Mouse (Mus musculus) ES-CJ7 (cell line): ENCODE data around the gene Disc1.

Experiments used
- DNase-seq: peaks from one replicate; pipeline ENCODE4 v3.0.0; 2011; ENCODE audit warnings: low read depth, low spot score

The Disc1 gene

GRCm38 (mm10) chr8:125126482-125126881, 72.5 kb downstream of the Disc1 start:
- DNase-seq = no peak

- DNase-seq = no peak
These were observed 73.6 kb downstream of the Disc1 start for GRCm38 (mm10) chr8:125127621-125128020.

- DNase-seq = peak; percentile 36
These were observed 74.3 kb downstream of the Disc1 start for GRCm38 (mm10) chr8:125128305-125128704.

- no peak for DNase-seq
These were observed 76.8 kb downstream of the Disc1 start for GRCm38 (mm10) chr8:125130835-125131234.

GRCm38 (mm10) chr8:125131265-125131664, 77.3 kb downstream of the Disc1 start:
- DNase-seq = no peak

GRCm38 (mm10) chr8:125133685-125134114, 79.7 kb downstream of the Disc1 start:
- no peak for DNase-seq

- DNase-seq = no peak
These were observed 80.9 kb downstream of the Disc1 start for GRCm38 (mm10) chr8:125134876-125135275.

GRCm38 (mm10) chr8:125139689-125140150, 85.7 kb downstream of the Disc1 start:
- no peak for DNase-seq

GRCm38 (mm10) chr8:125140965-125141364, 87.0 kb downstream of the Disc1 start:
- no peak for DNase-seq

- DNase-seq = no peak
These were observed 103.1 kb downstream of the Disc1 start for GRCm38 (mm10) chr8:125156863-125157640.

- no peak for DNase-seq
These were observed 103.6 kb downstream of the Disc1 start for GRCm38 (mm10) chr8:125157641-125158005.

- DNase-seq = no peak
These were observed 105.4 kb downstream of the Disc1 start for GRCm38 (mm10) chr8:125159387-125159786.

GRCm38 (mm10) chr8:125163491-125163890, 109.5 kb downstream of the Disc1 start:
- DNase-seq = no peak

- DNase-seq = no peak
These were observed 109.9 kb downstream of the Disc1 start for GRCm38 (mm10) chr8:125163906-125164305.

GRCm38 (mm10) chr8:125165505-125166446, 111.8 kb downstream of the Disc1 start:
- peak; percentile 73 for DNase-seq

GRCm38 (mm10) chr8:125166545-125166944, 112.5 kb downstream of the Disc1 start:
- DNase-seq = no peak

GRCm38 (mm10) chr8:125166988-125167387, 113.0 kb downstream of the Disc1 start:
- DNase-seq = no peak

- no peak for DNase-seq
These were observed 115.6 kb downstream of the Disc1 start for GRCm38 (mm10) chr8:125169628-125170027.

- no peak for DNase-seq
These were observed 117.5 kb downstream of the Disc1 start for GRCm38 (mm10) chr8:125171531-125171930.

- DNase-seq = no peak
These were observed 120.2 kb downstream of the Disc1 start for GRCm38 (mm10) chr8:125174237-125174636.

- no peak for DNase-seq
These were observed 120.9 kb downstream of the Disc1 start for GRCm38 (mm10) chr8:125174851-125175250.

GRCm38 (mm10) chr8:125175661-125176060, 121.7 kb downstream of the Disc1 start:
- DNase-seq = no peak
